Mouse (Mus musculus): Measurements from ENCODE around the gene Hspa8. TPM values are rescaled to one million over a fixed set of nuclear protein-coding genes. Genes with fewer than 3 reads are reported as not detected.
A peak's percentile ranks its signal among the peaks of the same experiment; 100 is the strongest.

The Hspa8 gene
- polyA plus RNA-seq, 2 experiments = 1,148 to 1,333 TPM

- ATAC-seq (ENCODE audit: insufficient read depth) (no peak), DNase-seq (ENCODE audit: low read depth in 3 of 3, low spot score in 3 of 3) (peak in 2 of 3 experiments; percentile 75 to 79)
- H3K9me3 ChIP-seq (ENCODE audit: control insufficient read depth, low read length) = no peaks in the 10 kb centered on the region
- no peaks in the 10 kb centered on the region for H3K27me3 ChIP-seq (ENCODE audit: control insufficient read depth, insufficient read depth, low read length)
- H3K4me3 ChIP-seq (ENCODE audit: insufficient read depth in 1 of 2, low read depth in 2 of 2, low read length in 2 of 2) = peak overlapping the region in 1 of 2 experiments; percentile 26; a peak in 1 of 4 replicates
- 39% methylated on average over 2 of the region's 2 CpGs for WGBS (ENCODE audit: insufficient replicate concordance)
- TF ChIP-seq EP300 (IDR thresholded peaks at IDR 0.05; ENCODE audit: low read depth) (no peak), CTCF (IDR thresholded peaks at IDR 0.05; ENCODE audit: low read depth) (peak; percentile 72)
- peaks cover 0 to 7% of the 10 kb centered on the region in 2 experiments; a peak in 2 of 4 replicates for H3K4me1 ChIP-seq (replicated peaks; ENCODE audit: control insufficient read depth in 2 of 2, insufficient read depth in 2 of 2, low read length in 1 of 2)
- H3K9ac ChIP-seq (replicated peaks) = no peak overlapping the region; the same call in 1 of the 2 replicates
- no peak overlapping the region for H3K27ac ChIP-seq
- H3K36me3 ChIP-seq (replicated peaks; ENCODE audit: control insufficient read depth, insufficient read depth, low read depth) = peaks cover 42% of the 10 kb centered on the region
- H3K4me2 ChIP-seq (ENCODE audit: low read depth) = no peak overlapping the region; the same call in 1 of the 2 replicates
Observed at GRCm38 (mm10) chr9:40805263-40805662, 4.5 kb downstream of the Hspa8 start.

GRCm38 (mm10) chr9:40806440-40807288 lies 5.9 kb downstream of the Hspa8 start:
- ATAC-seq (ENCODE audit: insufficient read depth) = peak; percentile 46
- DNase-seq (ENCODE audit: low read depth in 3 of 3, low spot score in 3 of 3) = peak in 2 of 3 experiments; percentile 67 to 70

DNA sequence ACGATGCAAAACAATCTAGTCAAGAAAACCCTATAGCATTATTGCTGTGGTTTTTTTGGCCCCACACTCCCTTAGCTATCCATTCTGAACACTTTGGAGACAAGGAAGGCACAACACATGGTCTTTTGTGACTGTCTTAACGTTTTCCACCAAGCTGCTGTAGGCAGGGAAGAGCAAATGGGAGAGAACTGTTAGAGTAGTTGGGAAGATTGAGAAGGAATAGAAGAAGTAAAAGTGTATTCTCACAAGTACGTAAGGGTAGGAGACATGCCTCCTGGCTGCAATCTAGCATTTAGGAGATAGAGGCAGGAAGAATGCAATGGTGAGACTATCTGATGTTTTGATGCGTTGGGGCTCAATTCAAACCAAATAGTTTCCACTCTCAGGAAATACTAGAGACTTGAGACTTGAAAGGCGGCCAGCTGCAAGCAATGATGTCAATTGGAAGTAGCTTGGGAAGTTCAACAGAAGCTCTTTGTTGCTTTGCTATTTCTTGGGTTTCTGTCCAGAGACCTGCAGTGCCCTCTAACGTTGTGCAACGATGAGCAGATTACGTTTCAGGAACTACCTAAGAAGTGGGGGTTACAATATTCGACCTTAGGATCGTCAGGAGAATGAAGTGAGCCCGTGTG lies 6.6 kb downstream of the Hspa8 start:
- no peak overlapping the region for H3K4me2 ChIP-seq (ENCODE audit: low read depth)
- peaks cover 36% of the 10 kb centered on the region for H3K36me3 ChIP-seq (replicated peaks; ENCODE audit: control insufficient read depth, insufficient read depth, low read depth)
- no peaks in the 10 kb centered on the region for H3K9me3 ChIP-seq (ENCODE audit: control insufficient read depth, low read length)
- peaks cover 0 to 7% of the 10 kb centered on the region in 2 experiments; a peak in 2 of 4 replicates for H3K4me1 ChIP-seq (replicated peaks; ENCODE audit: control insufficient read depth in 2 of 2, insufficient read depth in 2 of 2, low read length in 1 of 2)
- 9% methylated on average over 11 of the region's 11 CpGs for WGBS (ENCODE audit: insufficient replicate concordance)
- H3K4me3 ChIP-seq (ENCODE audit: insufficient read depth in 1 of 2, low read depth in 2 of 2, low read length in 2 of 2) = no peak overlapping the region
- DNase-seq (ENCODE audit: low read depth in 3 of 3, low spot score in 3 of 3) = no peak
- H3K9ac ChIP-seq (replicated peaks) = no peak overlapping the region
- no peaks in the 10 kb centered on the region for H3K27me3 ChIP-seq (ENCODE audit: control insufficient read depth, insufficient read depth, low read length)
- peak; percentile 7 for ATAC-seq (ENCODE audit: insufficient read depth)
- H3K27ac ChIP-seq = peak overlapping the region; percentile 33
- no peak for TF ChIP-seq EP300 (IDR thresholded peaks at IDR 0.05; ENCODE audit: low read depth)
- TF ChIP-seq CTCF (IDR thresholded peaks at IDR 0.05; ENCODE audit: low read depth) = 0 out of 2 replicates have a peak, but pooled peaks have one; percentile 13

More at GRCm38 (mm10) chr9:40806440-40807288, 5.9 kb downstream of the Hspa8 start:
- Histone ChIP-seq H3K9ac (replicated peaks) (no peak overlapping the region), H3K9me3 (ENCODE audit: control insufficient read depth, low read length) (no peaks in the 10 kb centered on the region), H3K36me3 (replicated peaks; ENCODE audit: control insufficient read depth, insufficient read depth, low read depth) (peaks cover 42% of the 10 kb centered on the region), H3K4me3 (ENCODE audit: insufficient read depth in 1 of 2, low read depth in 2 of 2, low read length in 2 of 2) (no peak overlapping the region), H3K27ac (peak overlapping the region; percentile 14; the same call in 1 of the 2 replicates), H3K4me1 (replicated peaks; ENCODE audit: control insufficient read depth in 2 of 2, insufficient read depth in 2 of 2, low read length in 1 of 2) (peaks cover 0 to 7% of the 10 kb centered on the region in 2 experiments; a peak in 2 of 4 replicates), H3K27me3 (ENCODE audit: control insufficient read depth, insufficient read depth, low read length) (no peaks in the 10 kb centered on the region), H3K4me2 (ENCODE audit: low read depth) (no peak overlapping the region)
- TF ChIP-seq EP300 (IDR thresholded peaks at IDR 0.05; ENCODE audit: low read depth) (no peak), CTCF (IDR thresholded peaks at IDR 0.05; ENCODE audit: low read depth) (peak; percentile 44; the same call in 1 of the 2 replicates)
- WGBS (ENCODE audit: insufficient replicate concordance) = 11% methylated on average over 5 of the region's 5 CpGs

DNA sequence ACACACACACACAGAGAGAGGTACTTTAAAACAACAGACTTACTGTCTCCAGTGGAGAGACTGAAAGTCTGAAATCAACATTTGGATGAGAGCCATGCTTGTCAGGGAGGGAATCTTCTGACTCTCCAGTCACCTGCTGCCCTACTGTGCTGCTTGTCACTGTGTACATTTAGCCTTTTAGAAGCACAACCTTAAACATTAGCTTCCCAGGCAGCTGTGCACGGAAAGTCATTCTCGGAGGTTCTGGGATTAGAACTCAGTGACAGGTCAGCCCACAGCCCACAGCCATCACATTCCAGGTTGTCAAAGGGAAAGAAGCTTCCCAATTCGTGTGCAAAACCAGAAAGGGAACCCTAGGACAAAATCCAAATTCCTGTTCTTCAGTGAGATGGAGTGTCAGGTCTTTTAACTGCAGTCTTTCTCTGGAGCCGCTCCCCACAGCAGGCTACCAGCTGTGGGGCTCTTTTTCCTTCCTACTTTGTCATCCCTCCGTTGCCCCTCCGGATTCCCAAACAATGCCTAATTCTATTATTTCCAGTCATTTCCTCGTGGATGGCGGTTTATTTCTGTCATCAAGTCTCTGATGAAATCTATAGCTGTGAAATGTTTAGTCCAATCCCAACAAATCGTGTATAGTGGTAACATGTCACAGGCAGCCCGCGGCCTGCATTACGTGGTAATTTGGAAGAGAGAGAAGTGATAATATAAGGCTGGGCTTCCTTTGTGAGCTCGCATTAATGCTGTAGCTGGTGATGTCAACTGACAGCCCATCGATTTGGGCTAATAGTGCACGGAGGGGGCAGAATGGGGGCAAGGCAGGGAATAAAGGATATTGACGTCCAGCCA lies 7.5 kb downstream of the Hspa8 start:
- ATAC-seq (ENCODE audit: insufficient read depth) (no peak), DNase-seq (ENCODE audit: low read depth in 3 of 3, low spot score in 3 of 3) (no peak)
- no peak overlapping the region for H3K4me2 ChIP-seq (ENCODE audit: low read depth)
- H3K36me3 ChIP-seq (replicated peaks; ENCODE audit: control insufficient read depth, insufficient read depth, low read depth) = peaks cover 31% of the 10 kb centered on the region
- no peak overlapping the region for H3K9ac ChIP-seq (replicated peaks)
- TF ChIP-seq EP300 (IDR thresholded peaks at IDR 0.05; ENCODE audit: low read depth) = no peak
- TF ChIP-seq CTCF (IDR thresholded peaks at IDR 0.05; ENCODE audit: low read depth) = no peak
- no peaks in the 10 kb centered on the region for H3K9me3 ChIP-seq (ENCODE audit: control insufficient read depth, low read length)
- WGBS (ENCODE audit: insufficient replicate concordance) = 51% methylated on average over 16 of the region's 16 CpGs
- H3K4me3 ChIP-seq (ENCODE audit: insufficient read depth in 1 of 2, low read depth in 2 of 2, low read length in 2 of 2) = no peak overlapping the region
- peaks cover 0 to 7% of the 10 kb centered on the region in 2 experiments; a peak in 2 of 4 replicates for H3K4me1 ChIP-seq (replicated peaks; ENCODE audit: control insufficient read depth in 2 of 2, insufficient read depth in 2 of 2, low read length in 1 of 2)
- no peak overlapping the region for H3K27ac ChIP-seq
- H3K27me3 ChIP-seq (ENCODE audit: control insufficient read depth, insufficient read depth, low read length) = no peaks in the 10 kb centered on the region
